Mouse (Mus musculus): ENCODE data around the gene Cdkal1. TPM values are rescaled to one million over a fixed set of nuclear protein-coding genes. Genes with fewer than 3 reads are reported as not detected.
A peak's percentile ranks its signal among the peaks of the same experiment; 100 is the strongest.

Gene Cdkal1
- polyA plus RNA-seq, 1 experiment from 2014 or later, result 28.8 TPM

- ATAC-seq, result peak; percentile 82
- no peaks in the 10 kb centered on the region for H3K9me3 ChIP-seq (ENCODE audit: control insufficient read depth, low read length)
- no peak overlapping the region for H3K9ac ChIP-seq (replicated peaks; ENCODE audit: low read depth, low read length)
- no peak overlapping the region for H3K4me3 ChIP-seq (replicated peaks; ENCODE audit: low read length)
- 55% methylated on average over 6 of the region's 6 CpGs for WGBS
- H3K27me3 ChIP-seq (replicated peaks; ENCODE audit: control insufficient read depth, insufficient read depth, low read length), result no peaks in the 10 kb centered on the region
- no peaks in the 10 kb centered on the region for H3K36me3 ChIP-seq (ENCODE audit: control insufficient read depth, insufficient read depth)
- peaks cover 4% of the 10 kb centered on the region; the same call in 1 of the 2 replicates for H3K4me1 ChIP-seq (replicated peaks; ENCODE audit: control insufficient read depth, insufficient read depth, low read length)
- peak overlapping the region; percentile 64 for H3K27ac ChIP-seq (ENCODE audit: low read length)
- H3K4me2 ChIP-seq (ENCODE audit: low read length), result no peak overlapping the region
These were observed 522.6 kb downstream of the Cdkal1 start for GRCm38 (mm10) chr13:29332640-29333412.

- WGBS, result 83% methylated on average over 4 of the region's 4 CpGs
- H3K27ac ChIP-seq (ENCODE audit: low read length), result no peak overlapping the region
- H3K4me3 ChIP-seq (replicated peaks; ENCODE audit: low read length), result no peak overlapping the region
- H3K4me2 ChIP-seq (ENCODE audit: low read length), result no peak overlapping the region
- no peak for ATAC-seq
- H3K4me1 ChIP-seq (replicated peaks; ENCODE audit: control insufficient read depth, insufficient read depth, low read length), result no peaks in the 10 kb centered on the region
- no peaks in the 10 kb centered on the region for H3K36me3 ChIP-seq (ENCODE audit: control insufficient read depth, insufficient read depth)
- H3K9me3 ChIP-seq (ENCODE audit: control insufficient read depth, low read length), result no peaks in the 10 kb centered on the region
- H3K9ac ChIP-seq (replicated peaks; ENCODE audit: low read depth, low read length), result no peak overlapping the region
- H3K27me3 ChIP-seq (replicated peaks; ENCODE audit: control insufficient read depth, insufficient read depth, low read length), result no peaks in the 10 kb centered on the region
These were observed 529.5 kb downstream of the Cdkal1 start for GRCm38 (mm10) chr13:29325946-29326345.

- Histone ChIP-seq H3K9ac (replicated peaks; ENCODE audit: low read depth, low read length) (no peak overlapping the region), H3K4me2 (ENCODE audit: low read length) (no peak overlapping the region), H3K4me1 (replicated peaks; ENCODE audit: control insufficient read depth, insufficient read depth, low read length) (no peaks in the 10 kb centered on the region), H3K27ac (ENCODE audit: low read length) (no peak overlapping the region), H3K27me3 (replicated peaks; ENCODE audit: control insufficient read depth, insufficient read depth, low read length) (no peaks in the 10 kb centered on the region), H3K36me3 (ENCODE audit: control insufficient read depth, insufficient read depth) (no peaks in the 10 kb centered on the region), H3K9me3 (ENCODE audit: control insufficient read depth, low read length) (no peaks in the 10 kb centered on the region), H3K4me3 (replicated peaks; ENCODE audit: low read length) (no peak overlapping the region)
- WGBS, result 38% methylated on average over 2 of the region's 2 CpGs
- no peak for ATAC-seq
These were observed 535.1 kb downstream of the Cdkal1 start for GRCm38 (mm10) chr13:29320421-29320820.

- H3K4me1 ChIP-seq (replicated peaks; ENCODE audit: control insufficient read depth, insufficient read depth, low read length), result no peaks in the 10 kb centered on the region
- no peak overlapping the region for H3K27ac ChIP-seq (ENCODE audit: low read length)
- no peaks in the 10 kb centered on the region for H3K36me3 ChIP-seq (ENCODE audit: control insufficient read depth, insufficient read depth)
- no peak overlapping the region for H3K4me3 ChIP-seq (replicated peaks; ENCODE audit: low read length)
- WGBS, result 69% methylated on average over 1 of the region's 1 CpGs
- H3K9me3 ChIP-seq (ENCODE audit: control insufficient read depth, low read length), result no peaks in the 10 kb centered on the region
- no peaks in the 10 kb centered on the region for H3K27me3 ChIP-seq (replicated peaks; ENCODE audit: control insufficient read depth, insufficient read depth, low read length)
- H3K4me2 ChIP-seq (ENCODE audit: low read length), result no peak overlapping the region
- H3K9ac ChIP-seq (replicated peaks; ENCODE audit: low read depth, low read length), result no peak overlapping the region
- no peak for ATAC-seq
These were observed 537.8 kb downstream of the Cdkal1 start for GRCm38 (mm10) chr13:29317703-29318102.

GRCm38 (mm10) chr13:29316271-29316670, 539.2 kb downstream of the Cdkal1 start:
- no peaks in the 10 kb centered on the region for H3K9me3 ChIP-seq (ENCODE audit: control insufficient read depth, low read length)
- no peaks in the 10 kb centered on the region for H3K27me3 ChIP-seq (replicated peaks; ENCODE audit: control insufficient read depth, insufficient read depth, low read length)
- no peaks in the 10 kb centered on the region for H3K4me1 ChIP-seq (replicated peaks; ENCODE audit: control insufficient read depth, insufficient read depth, low read length)
- H3K9ac ChIP-seq (replicated peaks; ENCODE audit: low read depth, low read length), result no peak overlapping the region
- H3K4me2 ChIP-seq (ENCODE audit: low read length), result no peak overlapping the region
- WGBS, result 94% methylated on average over 5 of the region's 5 CpGs
- H3K27ac ChIP-seq (ENCODE audit: low read length), result no peak overlapping the region
- no peaks in the 10 kb centered on the region for H3K36me3 ChIP-seq (ENCODE audit: control insufficient read depth, insufficient read depth)
- ATAC-seq, result no peak
- H3K4me3 ChIP-seq (replicated peaks; ENCODE audit: low read length), result no peak overlapping the region

GRCm38 (mm10) chr13:29312026-29312425, 543.4 kb downstream of the Cdkal1 start:
- Histone ChIP-seq H3K36me3 (ENCODE audit: control insufficient read depth, insufficient read depth) (no peaks in the 10 kb centered on the region), H3K4me1 (replicated peaks; ENCODE audit: control insufficient read depth, insufficient read depth, low read length) (no peaks in the 10 kb centered on the region), H3K4me2 (ENCODE audit: low read length) (no peak overlapping the region), H3K9ac (replicated peaks; ENCODE audit: low read depth, low read length) (no peak overlapping the region), H3K27ac (ENCODE audit: low read length) (no peak overlapping the region), H3K27me3 (replicated peaks; ENCODE audit: control insufficient read depth, insufficient read depth, low read length) (no peaks in the 10 kb centered on the region), H3K4me3 (replicated peaks; ENCODE audit: low read length) (no peak overlapping the region), H3K9me3 (ENCODE audit: control insufficient read depth, low read length) (no peaks in the 10 kb centered on the region)
- 0 out of 2 replicates have a peak, but pooled peaks have one; percentile 15 for ATAC-seq
- 16% methylated on average over 2 of the region's 2 CpGs for WGBS

GRCm38 (mm10) chr13:29307420-29307819, 548.1 kb downstream of the Cdkal1 start:
- ATAC-seq, result no peak
- Histone ChIP-seq H3K4me3 (replicated peaks; ENCODE audit: low read length) (no peak overlapping the region), H3K36me3 (ENCODE audit: control insufficient read depth, insufficient read depth) (no peaks in the 10 kb centered on the region), H3K27ac (ENCODE audit: low read length) (no peak overlapping the region), H3K27me3 (replicated peaks; ENCODE audit: control insufficient read depth, insufficient read depth, low read length) (no peaks in the 10 kb centered on the region), H3K9ac (replicated peaks; ENCODE audit: low read depth, low read length) (no peak overlapping the region), H3K4me1 (replicated peaks; ENCODE audit: control insufficient read depth, insufficient read depth, low read length) (no peaks in the 10 kb centered on the region), H3K4me2 (ENCODE audit: low read length) (no peak overlapping the region), H3K9me3 (ENCODE audit: control insufficient read depth, low read length) (no peaks in the 10 kb centered on the region)
- WGBS, result 39% methylated on average over 6 of the region's 6 CpGs

GRCm38 (mm10) chr13:29292608-29293240, 562.8 kb downstream of the Cdkal1 start:
- 88% methylated on average over 9 of the region's 9 CpGs for whole genome bisulfite sequencing
- H3K9me3 ChIP-seq (ENCODE audit: control insufficient read depth, low read length), result no peaks in the 10 kb centered on the region
- H3K4me3 ChIP-seq (replicated peaks; ENCODE audit: low read length), result no peak overlapping the region
- no peak overlapping the region for H3K27ac ChIP-seq (ENCODE audit: low read length)
- H3K4me2 ChIP-seq (ENCODE audit: low read length), result no peak overlapping the region
- no peak overlapping the region for H3K9ac ChIP-seq (replicated peaks; ENCODE audit: low read depth, low read length)
- no peak for ATAC-seq
- no peaks in the 10 kb centered on the region for H3K4me1 ChIP-seq (replicated peaks; ENCODE audit: control insufficient read depth, insufficient read depth, low read length)
- H3K27me3 ChIP-seq (replicated peaks; ENCODE audit: control insufficient read depth, insufficient read depth, low read length), result no peaks in the 10 kb centered on the region
- no peaks in the 10 kb centered on the region for H3K36me3 ChIP-seq (ENCODE audit: control insufficient read depth, insufficient read depth)

- no peaks in the 10 kb centered on the region for H3K27me3 ChIP-seq (replicated peaks; ENCODE audit: control insufficient read depth, insufficient read depth, low read length)
- H3K4me1 ChIP-seq (replicated peaks; ENCODE audit: control insufficient read depth, insufficient read depth, low read length), result no peaks in the 10 kb centered on the region
- H3K36me3 ChIP-seq (ENCODE audit: control insufficient read depth, insufficient read depth), result no peaks in the 10 kb centered on the region
- H3K4me2 ChIP-seq (ENCODE audit: low read length), result no peak overlapping the region
- no peak for ATAC-seq
- H3K9ac ChIP-seq (replicated peaks; ENCODE audit: low read depth, low read length), result no peak overlapping the region
- 79% methylated on average over 4 of the region's 4 CpGs for WGBS
- H3K27ac ChIP-seq (ENCODE audit: low read length), result no peak overlapping the region
- H3K9me3 ChIP-seq (ENCODE audit: control insufficient read depth, low read length), result no peaks in the 10 kb centered on the region
- H3K4me3 ChIP-seq (replicated peaks; ENCODE audit: low read length), result no peak overlapping the region
These were observed 564.9 kb downstream of the Cdkal1 start for GRCm38 (mm10) chr13:29290569-29290968.
